Mouse (Mus musculus): ENCODE measurements around the gene Rsph6a. TPM values are rescaled to one million over a fixed set of nuclear protein-coding genes. Genes with fewer than 3 reads are reported as not detected.

The Rsph6a gene
- polyA plus RNA-seq, 1 experiment from 2014 or later, result not detected

GRCm38 (mm10) chr7:19028067-19028466 lies 26.4 kb upstream of the Rsph6a start:
- H3K27ac ChIP-seq (ENCODE audit: low read depth), result no peak overlapping the region
- no peak overlapping the region for H3K9ac ChIP-seq (ENCODE audit: low read length)
- DNase-seq (ENCODE audit: low spot score) (no peak), ATAC-seq (replicated peaks; ENCODE audit: low FRiP score, low TSS enrichment, low read depth) (no peak)
- H3K4me1 ChIP-seq (replicated peaks; ENCODE audit: control insufficient read depth, insufficient read depth, low read length), result peaks cover 11% of the 10 kb centered on the region; the same call in 1 of the 2 replicates
- peaks cover 46% of the 10 kb centered on the region for H3K36me3 ChIP-seq (ENCODE audit: control insufficient read depth, insufficient read depth, low read length)
- H3K9me3 ChIP-seq (ENCODE audit: control insufficient read depth, low read length), result no peaks in the 10 kb centered on the region
- H3K4me3 ChIP-seq (ENCODE audit: low read depth, low read length), result no peak overlapping the region
- H3K4me2 ChIP-seq (ENCODE audit: low read length), result no peak overlapping the region
- peaks cover 6% of the 10 kb centered on the region for H3K27me3 ChIP-seq (replicated peaks; ENCODE audit: control insufficient read depth, insufficient read depth, low read length)

- peak; percentile 80 for DNase-seq (ENCODE audit: low spot score)
- no peaks in the 10 kb centered on the region for H3K27me3 ChIP-seq (replicated peaks; ENCODE audit: control insufficient read depth, insufficient read depth, low read length)
- peaks cover 11% of the 10 kb centered on the region; the same call in 1 of the 2 replicates for H3K4me1 ChIP-seq (replicated peaks; ENCODE audit: control insufficient read depth, insufficient read depth, low read length)
- H3K4me3 ChIP-seq (ENCODE audit: low read depth, low read length), result no peak overlapping the region
- H3K27ac ChIP-seq (ENCODE audit: low read depth), result no peak overlapping the region
- H3K36me3 ChIP-seq (ENCODE audit: control insufficient read depth, insufficient read depth, low read length), result peaks cover 57% of the 10 kb centered on the region
- H3K9ac ChIP-seq (ENCODE audit: low read length), result no peak overlapping the region
- no peaks in the 10 kb centered on the region for H3K9me3 ChIP-seq (ENCODE audit: control insufficient read depth, low read length)
- WGBS, result 53% methylated on average over 6 of the region's 6 CpGs
- no peak overlapping the region for H3K4me2 ChIP-seq (ENCODE audit: low read length)
- ATAC-seq (replicated peaks; ENCODE audit: low FRiP score, low TSS enrichment, low read depth), result peak; percentile 50
Observed at GRCm38 (mm10) chr7:19029084-19029653, 25.3 kb upstream of the Rsph6a start.

GRCm38 (mm10) chr7:19031641-19032040 lies 22.8 kb upstream of the Rsph6a start:
- H3K9ac ChIP-seq (ENCODE audit: low read length), result no peak overlapping the region
- ATAC-seq (replicated peaks; ENCODE audit: low FRiP score, low TSS enrichment, low read depth) (no peak), DNase-seq (ENCODE audit: low spot score) (no peak)
- H3K9me3 ChIP-seq (ENCODE audit: control insufficient read depth, low read length), result no peaks in the 10 kb centered on the region
- no peak overlapping the region for H3K27ac ChIP-seq (ENCODE audit: low read depth)
- H3K27me3 ChIP-seq (replicated peaks; ENCODE audit: control insufficient read depth, insufficient read depth, low read length), result no peaks in the 10 kb centered on the region
- H3K4me1 ChIP-seq (replicated peaks; ENCODE audit: control insufficient read depth, insufficient read depth, low read length), result no peaks in the 10 kb centered on the region
- WGBS, result 87% methylated on average over 4 of the region's 4 CpGs
- no peak overlapping the region for H3K4me3 ChIP-seq (ENCODE audit: low read depth, low read length)
- peaks cover 81% of the 10 kb centered on the region for H3K36me3 ChIP-seq (ENCODE audit: control insufficient read depth, insufficient read depth, low read length)
- no peak overlapping the region for H3K4me2 ChIP-seq (ENCODE audit: low read length)

GRCm38 (mm10) chr7:19044616-19045015 lies 9.9 kb upstream of the Rsph6a start:
- 98% methylated on average over 6 of the region's 6 CpGs for WGBS
- ATAC-seq (replicated peaks; ENCODE audit: low FRiP score, low TSS enrichment, low read depth), result no peak
- no peak overlapping the region for H3K4me3 ChIP-seq (ENCODE audit: low read depth, low read length)

GRCm38 (mm10) chr7:19046286-19047069 lies 8.0 kb upstream of the Rsph6a start:
- 92% methylated on average over 11 of the region's 11 CpGs for WGBS
- DNase-seq (ENCODE audit: low spot score) (no peak), ATAC-seq (replicated peaks; ENCODE audit: low FRiP score, low TSS enrichment, low read depth) (no peak)
- Histone ChIP-seq H3K9ac (ENCODE audit: low read length) (no peak overlapping the region), H3K36me3 (ENCODE audit: control insufficient read depth, insufficient read depth, low read length) (peaks cover 100% of the 10 kb centered on the region), H3K27me3 (replicated peaks; ENCODE audit: control insufficient read depth, insufficient read depth, low read length) (no peaks in the 10 kb centered on the region), H3K4me2 (ENCODE audit: low read length) (no peak overlapping the region), H3K9me3 (ENCODE audit: control insufficient read depth, low read length) (no peaks in the 10 kb centered on the region), H3K4me1 (replicated peaks; ENCODE audit: control insufficient read depth, insufficient read depth, low read length) (no peaks in the 10 kb centered on the region), H3K4me3 (ENCODE audit: low read depth, low read length) (no peak overlapping the region), H3K27ac (ENCODE audit: low read depth) (no peak overlapping the region)

More at GRCm38 (mm10) chr7:19044616-19045015, 9.9 kb upstream of the Rsph6a start:
- Histone ChIP-seq H3K27ac (ENCODE audit: low read depth) (no peak overlapping the region), H3K27me3 (replicated peaks; ENCODE audit: control insufficient read depth, insufficient read depth, low read length) (no peaks in the 10 kb centered on the region), H3K4me2 (ENCODE audit: low read length) (no peak overlapping the region), H3K9ac (ENCODE audit: low read length) (no peak overlapping the region), H3K4me1 (replicated peaks; ENCODE audit: control insufficient read depth, insufficient read depth, low read length) (no peaks in the 10 kb centered on the region), H3K9me3 (ENCODE audit: control insufficient read depth, low read length) (no peaks in the 10 kb centered on the region), H3K36me3 (ENCODE audit: control insufficient read depth, insufficient read depth, low read length) (peaks cover 100% of the 10 kb centered on the region)
- no peak for DNase-seq (ENCODE audit: low spot score)

- DNase-seq (ENCODE audit: low spot score), result no peak
- Histone ChIP-seq H3K36me3 (ENCODE audit: control insufficient read depth, insufficient read depth, low read length) (peaks cover 98% of the 10 kb centered on the region), H3K4me3 (ENCODE audit: low read depth, low read length) (no peak overlapping the region), H3K4me2 (ENCODE audit: low read length) (no peak overlapping the region), H3K9ac (ENCODE audit: low read length) (no peak overlapping the region), H3K9me3 (ENCODE audit: control insufficient read depth, low read length) (no peaks in the 10 kb centered on the region), H3K4me1 (replicated peaks; ENCODE audit: control insufficient read depth, insufficient read depth, low read length) (no peaks in the 10 kb centered on the region), H3K27ac (ENCODE audit: low read depth) (no peak overlapping the region), H3K27me3 (replicated peaks; ENCODE audit: control insufficient read depth, insufficient read depth, low read length) (no peaks in the 10 kb centered on the region)
- ATAC-seq (replicated peaks; ENCODE audit: low FRiP score, low TSS enrichment, low read depth), result no peak
- WGBS, result 86% methylated on average over 14 of the region's 14 CpGs
Observed at GRCm38 (mm10) chr7:19048006-19048527, 6.4 kb upstream of the Rsph6a start.

GRCm38 (mm10) chr7:19049252-19049651 lies 5.2 kb upstream of the Rsph6a start:
- Histone ChIP-seq H3K9ac (ENCODE audit: low read length) (no peak overlapping the region), H3K4me1 (replicated peaks; ENCODE audit: control insufficient read depth, insufficient read depth, low read length) (no peaks in the 10 kb centered on the region; the same call in 1 of the 2 replicates), H3K4me3 (ENCODE audit: low read depth, low read length) (no peak overlapping the region), H3K27ac (ENCODE audit: low read depth) (no peak overlapping the region), H3K36me3 (ENCODE audit: control insufficient read depth, insufficient read depth, low read length) (peaks cover 86% of the 10 kb centered on the region), H3K4me2 (ENCODE audit: low read length) (no peak overlapping the region), H3K9me3 (ENCODE audit: control insufficient read depth, low read length) (no peaks in the 10 kb centered on the region), H3K27me3 (replicated peaks; ENCODE audit: control insufficient read depth, insufficient read depth, low read length) (no peaks in the 10 kb centered on the region)
- ATAC-seq (replicated peaks; ENCODE audit: low FRiP score, low TSS enrichment, low read depth), result no peak
- 91% methylated on average over 5 of the region's 5 CpGs for WGBS
- DNase-seq (ENCODE audit: low spot score), result no peak

GRCm38 (mm10) chr7:19050172-19050571 lies 4.3 kb upstream of the Rsph6a start:
- Histone ChIP-seq H3K27ac (ENCODE audit: low read depth) (no peak overlapping the region), H3K4me2 (ENCODE audit: low read length) (no peak overlapping the region), H3K27me3 (replicated peaks; ENCODE audit: control insufficient read depth, insufficient read depth, low read length) (no peaks in the 10 kb centered on the region), H3K9me3 (ENCODE audit: control insufficient read depth, low read length) (no peaks in the 10 kb centered on the region), H3K36me3 (ENCODE audit: control insufficient read depth, insufficient read depth, low read length) (peaks cover 83% of the 10 kb centered on the region), H3K4me3 (ENCODE audit: low read depth, low read length) (no peak overlapping the region), H3K4me1 (replicated peaks; ENCODE audit: control insufficient read depth, insufficient read depth, low read length) (no peaks in the 10 kb centered on the region; the same call in 1 of the 2 replicates), H3K9ac (ENCODE audit: low read length) (no peak overlapping the region)
- 93% methylated on average over 8 of the region's 8 CpGs for WGBS
- no peak for DNase-seq (ENCODE audit: low spot score)
- no peak for ATAC-seq (replicated peaks; ENCODE audit: low FRiP score, low TSS enrichment, low read depth)

Measured in intestine, embryonic 14.5 days (tissue).